Mouse (Mus musculus) adrenal gland, adult 8-10 months (tissue): ENCODE data around the gene Kpnb1. TPM values are rescaled to one million over a fixed set of nuclear protein-coding genes. Genes with fewer than 3 reads are reported as not detected.

Experiments used
- DNase-seq: peaks from one replicate; pipeline ENCODE4 v3.0.0; 2022
- total RNA-seq, 4 experiments: library from RNA; stranded (reverse); gene quantifications; 2 replicates each; pipeline ENCODE4 v1.2.4; 2022

Kpnb1 gene
- total RNA-seq, 4 experiments from 2014 or later: 115 to 133 (median 124) TPM

DNA sequence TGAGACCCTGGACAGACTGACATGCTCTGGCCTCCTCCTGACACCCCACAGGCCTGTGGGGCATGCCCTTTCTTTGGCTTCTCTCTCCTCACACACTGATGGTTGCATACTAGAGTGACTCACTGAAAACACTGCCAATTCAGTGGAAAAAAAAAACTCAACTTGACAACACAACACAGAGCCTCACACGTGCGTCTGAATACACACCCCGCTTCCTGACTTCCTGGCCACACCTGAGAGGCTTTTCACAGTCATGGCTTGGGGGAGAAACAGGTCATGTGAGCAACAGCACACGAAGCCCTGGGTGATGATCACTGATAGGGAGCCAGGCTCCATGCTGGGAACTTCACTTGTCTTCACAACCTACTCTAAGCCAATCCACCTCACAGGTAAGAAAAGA is 46.9 kb downstream of the Kpnb1 start:
- no peak for DNase-seq

DNA sequence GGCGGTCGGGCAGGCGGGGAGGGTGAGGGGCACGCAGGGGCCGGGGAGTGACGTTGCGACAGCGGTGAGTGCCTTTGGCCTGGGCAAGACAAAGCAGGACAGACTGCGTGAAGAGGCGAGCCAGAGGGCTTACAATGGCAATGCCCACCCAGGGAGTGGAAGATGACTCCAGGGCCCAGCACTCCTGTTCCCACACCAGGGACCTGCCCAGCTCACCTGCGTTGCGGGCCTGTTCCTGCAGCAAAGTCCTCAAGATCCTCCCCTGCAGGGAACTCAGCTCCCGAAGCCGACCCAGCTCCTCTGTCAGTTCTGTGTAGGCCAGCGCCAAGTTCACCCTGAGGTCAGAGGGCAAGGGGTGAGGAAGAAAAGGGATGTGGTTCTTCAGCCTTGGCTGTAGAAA is 48.4 kb downstream of the Kpnb1 start:
- no peak for DNase-seq

DNA sequence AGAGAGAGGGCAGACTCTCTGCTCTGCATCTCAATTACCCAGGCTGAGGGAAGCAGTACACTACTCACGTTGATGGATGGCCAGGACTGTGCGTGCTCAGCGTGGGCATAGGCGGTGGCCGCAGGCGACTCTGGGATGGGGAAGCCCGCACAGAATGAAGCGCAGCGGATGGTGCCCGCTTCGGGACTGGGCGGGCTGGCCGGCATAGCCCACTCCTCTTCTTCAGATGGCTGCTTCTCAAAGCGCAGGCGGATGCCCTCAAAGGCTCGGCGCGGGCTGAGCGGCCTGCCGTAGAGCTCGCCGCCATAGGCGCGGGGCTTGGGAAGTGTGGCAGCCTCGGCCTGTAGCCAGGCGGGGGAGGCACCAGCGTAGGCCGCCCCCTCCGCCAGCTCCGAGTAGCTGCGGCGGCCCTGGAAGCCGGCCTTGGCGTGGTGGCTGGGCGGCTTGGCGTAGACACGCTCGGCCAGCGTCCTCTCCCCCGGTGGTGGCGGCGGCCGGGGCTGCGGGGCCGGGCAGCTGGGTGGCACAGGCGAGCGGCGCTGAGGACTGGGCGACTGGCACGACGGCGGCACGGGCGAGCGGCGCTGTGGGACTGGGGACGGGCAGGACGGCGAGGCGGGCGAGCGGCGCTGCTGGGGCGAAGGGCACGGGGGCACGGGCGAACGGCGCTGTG is 49.0 kb downstream of the Kpnb1 start:
- no peak for DNase-seq

DNA sequence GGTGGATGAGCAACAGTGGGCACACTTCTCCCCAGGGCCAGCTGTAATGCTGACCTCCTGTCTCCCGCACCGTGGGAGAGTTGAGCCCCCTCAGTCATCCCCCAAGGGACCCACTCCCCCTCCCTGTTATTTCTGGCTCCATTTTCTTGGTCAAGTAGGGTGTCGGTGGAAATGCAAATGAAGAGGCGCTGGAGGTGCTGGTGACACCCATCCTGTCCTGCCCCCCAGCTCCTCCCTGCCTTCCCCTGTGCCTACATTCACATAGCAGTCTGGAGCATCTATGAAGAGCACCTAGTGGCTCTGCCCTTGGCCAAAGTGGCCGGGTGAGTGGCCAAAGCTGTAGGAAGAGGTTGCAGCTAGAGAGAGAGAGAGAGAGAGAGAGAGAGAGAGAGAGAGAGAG is 54.4 kb downstream of the Kpnb1 start:
- no peak for DNase-seq

DNA sequence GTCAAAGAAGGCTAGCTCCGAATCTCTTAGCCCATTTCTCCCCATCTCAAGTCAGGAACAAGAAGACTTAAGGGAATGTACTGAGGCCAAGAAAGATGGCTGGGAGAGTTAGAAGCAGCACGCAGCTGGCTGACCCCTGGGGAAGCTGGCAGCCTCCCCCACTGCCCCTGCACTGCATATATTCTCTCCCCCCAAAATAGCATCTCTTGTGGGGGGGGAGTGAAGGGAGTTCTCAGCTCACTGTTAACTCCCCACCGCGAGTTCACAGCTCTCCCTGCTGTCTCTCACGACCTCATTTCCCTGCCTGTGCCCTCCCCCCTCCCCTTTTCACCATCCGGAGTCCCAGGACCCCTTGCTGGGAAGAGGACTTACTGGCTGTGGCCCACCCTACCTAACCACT is 55.5 kb downstream of the Kpnb1 start:
- DNase-seq: no peak

DNA sequence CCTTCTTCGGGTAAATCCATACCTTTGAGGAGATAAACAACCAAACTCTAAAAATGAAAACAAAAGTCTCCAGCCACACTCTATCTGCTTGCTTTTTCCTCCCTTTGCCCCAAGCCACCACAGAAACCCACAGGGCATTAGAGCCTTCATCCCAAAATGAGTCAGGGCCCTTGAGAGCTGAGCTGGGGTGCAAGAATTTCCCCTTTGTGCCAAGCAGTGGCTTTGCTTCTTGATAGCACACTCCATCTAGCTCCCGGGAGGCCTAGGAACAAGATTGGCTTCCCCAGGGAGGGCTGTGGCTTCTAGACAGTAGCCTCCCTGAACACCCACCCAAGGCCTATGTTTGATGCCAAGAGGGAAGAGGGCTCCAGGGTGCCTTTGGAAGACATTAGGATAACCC is 56.0 kb downstream of the Kpnb1 start:
- DNase-seq: no peak

DNA sequence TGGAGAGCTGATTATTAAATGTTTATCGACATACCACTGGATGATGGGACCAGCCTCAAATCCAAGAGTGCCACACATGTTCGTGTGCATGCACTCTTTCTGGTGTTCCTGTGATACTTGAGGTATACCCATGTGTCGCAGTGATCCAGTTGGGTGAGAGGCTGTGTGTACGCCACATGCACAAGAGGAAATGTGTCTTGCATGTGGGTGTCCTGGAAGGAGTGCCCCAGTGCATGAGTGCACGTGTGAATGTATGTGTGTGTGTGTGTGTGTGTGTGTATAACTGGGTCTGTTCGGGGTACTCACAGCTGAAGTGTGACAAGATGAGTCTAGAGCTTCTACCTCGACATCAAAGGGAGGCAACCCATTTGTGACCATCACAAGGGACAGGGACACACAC is 57.4 kb downstream of the Kpnb1 start:
- DNase-seq: no peak

DNA sequence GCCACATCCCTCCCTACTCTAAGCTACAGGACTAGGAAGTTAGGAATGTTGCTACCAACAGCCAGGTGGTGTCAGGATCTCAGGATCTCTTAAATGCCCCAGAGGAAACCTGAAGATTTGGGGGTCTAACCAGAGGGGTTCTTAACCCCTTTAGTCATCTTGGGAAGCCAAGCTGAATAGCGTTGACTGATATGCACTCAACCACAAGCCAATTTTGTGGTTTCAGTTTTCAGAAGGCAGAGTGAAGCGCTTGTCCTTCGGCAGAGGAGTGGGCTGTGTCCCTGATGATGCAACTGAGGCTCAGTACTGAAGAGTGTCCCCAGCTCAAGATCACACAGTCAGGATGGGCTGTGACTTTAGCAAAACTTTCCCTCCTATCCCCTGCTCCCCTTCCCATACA is 58.7 kb downstream of the Kpnb1 start:
- DNase-seq: no peak

DNA sequence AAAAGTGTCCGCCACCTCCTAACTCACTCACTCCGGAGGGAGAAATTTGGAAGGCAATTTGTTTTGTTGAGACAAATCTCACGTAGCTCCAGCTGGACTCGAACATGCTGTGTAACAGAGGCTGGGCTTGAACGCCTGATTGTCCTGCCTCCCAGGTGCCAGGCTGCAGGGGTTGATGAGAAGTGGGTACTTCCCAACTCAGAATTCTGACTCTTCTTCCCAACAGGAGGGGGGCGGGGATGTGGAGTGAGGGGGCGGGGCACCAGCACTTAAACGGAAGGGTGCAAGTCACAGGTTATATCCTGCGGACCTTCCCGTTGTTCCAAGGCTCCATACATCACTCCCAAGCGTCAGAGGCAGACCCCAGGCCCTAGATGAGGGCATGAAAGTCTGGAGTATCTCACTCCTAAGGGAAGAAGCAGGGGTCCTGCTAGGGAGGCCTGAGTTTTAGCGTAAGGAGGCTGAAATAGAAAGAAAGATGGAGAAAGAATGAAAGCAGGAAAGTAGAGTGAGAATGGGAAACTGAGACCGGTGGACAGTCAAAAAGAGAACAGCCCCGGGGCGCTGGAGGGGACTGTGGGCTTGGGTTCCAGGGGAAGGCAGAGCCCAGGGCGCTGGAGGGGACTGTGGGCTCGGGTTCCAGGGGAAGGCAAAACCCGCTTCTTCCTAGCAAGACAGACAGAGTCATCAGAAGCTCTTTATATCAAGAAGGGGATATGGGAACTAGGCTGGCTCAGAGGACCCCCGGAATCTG is 60.0 kb downstream of the Kpnb1 start:
- no peak for DNase-seq

DNA sequence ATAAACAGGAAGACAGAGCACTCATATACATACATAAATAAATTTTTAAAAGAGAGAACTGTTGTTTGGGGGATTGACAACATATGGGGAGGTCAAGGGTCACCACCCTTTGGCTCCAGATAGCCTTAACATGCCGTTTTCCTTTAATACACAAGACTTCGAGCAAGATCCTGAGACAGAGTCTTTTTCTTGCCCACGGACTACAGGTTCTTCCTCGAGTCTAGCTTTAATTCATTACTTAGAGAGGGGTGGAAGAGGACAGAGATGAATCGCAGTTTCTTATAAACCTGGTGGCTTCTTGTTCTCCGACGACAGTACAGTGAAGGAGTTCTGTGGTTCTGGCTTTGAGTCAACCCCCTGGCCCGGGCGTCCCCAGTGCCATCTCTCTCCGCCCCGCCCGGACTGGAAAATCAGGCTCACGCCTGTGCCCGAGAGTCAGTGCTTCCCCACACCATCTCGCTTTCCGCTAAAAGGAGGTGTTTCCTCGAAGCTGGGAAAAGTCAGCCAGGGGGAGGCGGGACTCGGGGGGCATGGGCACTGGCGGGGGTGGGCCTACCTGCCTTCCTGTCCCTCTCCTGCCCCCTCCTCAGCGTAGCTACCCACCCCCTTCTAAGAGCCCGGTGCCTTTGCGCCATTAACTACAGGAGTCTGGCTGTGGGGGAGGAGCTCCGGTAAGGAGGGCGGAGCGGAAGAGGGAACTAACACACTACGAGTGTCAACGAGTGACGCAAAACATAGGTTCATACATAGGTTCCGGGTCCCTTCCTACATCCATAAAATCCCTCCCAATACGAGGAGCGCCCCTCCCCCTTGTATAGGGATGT is 60.8 kb downstream of the Kpnb1 start:
- DNase-seq: no peak

DNA sequence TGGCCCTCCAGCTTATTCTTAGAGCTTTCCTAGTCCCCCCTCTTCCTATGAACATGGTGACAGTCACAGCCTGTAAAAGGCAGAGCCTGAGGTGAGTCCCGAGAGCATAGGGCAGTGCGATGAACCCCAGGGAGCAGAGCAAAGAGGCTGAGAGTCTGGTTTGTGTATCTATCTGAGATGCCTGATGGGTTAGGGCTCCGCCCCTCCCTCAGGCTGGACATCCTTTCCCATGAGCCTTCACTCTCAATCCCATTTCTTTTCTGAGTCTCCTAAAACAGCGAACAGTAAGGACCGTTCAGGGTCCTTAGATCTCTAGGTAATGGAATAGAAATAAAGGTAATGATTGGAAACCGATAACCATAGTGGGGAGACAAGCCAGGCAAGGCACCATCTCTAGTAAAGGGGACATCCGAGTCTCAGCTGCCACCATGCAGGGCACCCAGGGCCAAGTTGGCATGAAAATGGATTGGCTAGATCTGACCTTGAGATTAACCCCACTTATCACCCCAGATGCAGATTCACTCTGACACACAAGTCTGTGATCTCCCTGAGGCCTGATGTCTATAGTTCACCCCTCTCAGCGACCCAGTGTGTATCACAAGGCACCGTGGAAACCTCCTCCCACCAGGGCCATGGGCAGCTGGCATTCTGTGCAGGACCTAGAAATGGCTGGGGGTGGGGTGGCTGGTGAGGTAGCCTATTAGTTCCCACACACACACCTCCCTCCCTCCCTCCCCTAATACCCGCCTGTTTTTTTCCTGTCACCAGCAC is 63.2 kb downstream of the Kpnb1 start:
- DNase-seq: no peak

DNA sequence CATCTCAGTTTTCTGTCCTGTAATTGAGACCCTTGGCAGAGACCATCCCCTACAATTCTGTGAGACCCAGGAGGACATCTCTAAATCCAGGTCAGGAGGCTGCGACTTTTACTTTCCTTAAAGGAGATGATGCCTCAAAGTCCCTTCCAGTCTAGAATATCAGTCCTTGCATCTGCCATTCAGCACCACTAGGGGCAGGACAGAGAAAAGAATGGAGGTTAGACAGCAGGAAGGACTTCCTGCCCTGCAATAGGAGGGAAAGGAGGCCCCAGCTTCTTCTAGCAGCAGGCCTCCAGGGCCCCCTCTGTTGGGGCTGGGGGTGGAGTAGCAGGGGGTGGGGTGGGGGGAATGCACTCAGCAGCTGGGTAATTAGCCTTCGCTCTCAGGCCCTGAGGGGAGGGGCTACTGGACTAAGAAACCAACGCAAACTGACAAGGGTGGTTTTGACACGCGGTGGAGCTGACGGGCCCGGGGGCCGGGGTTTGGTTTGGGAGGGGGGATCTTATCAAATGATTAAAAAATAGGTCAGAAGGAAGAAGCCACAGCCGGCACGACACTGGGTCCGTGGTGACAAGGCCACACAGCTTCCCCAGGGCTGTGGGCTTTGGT is 64.3 kb downstream of the Kpnb1 start:
- no peak for DNase-seq

DNA sequence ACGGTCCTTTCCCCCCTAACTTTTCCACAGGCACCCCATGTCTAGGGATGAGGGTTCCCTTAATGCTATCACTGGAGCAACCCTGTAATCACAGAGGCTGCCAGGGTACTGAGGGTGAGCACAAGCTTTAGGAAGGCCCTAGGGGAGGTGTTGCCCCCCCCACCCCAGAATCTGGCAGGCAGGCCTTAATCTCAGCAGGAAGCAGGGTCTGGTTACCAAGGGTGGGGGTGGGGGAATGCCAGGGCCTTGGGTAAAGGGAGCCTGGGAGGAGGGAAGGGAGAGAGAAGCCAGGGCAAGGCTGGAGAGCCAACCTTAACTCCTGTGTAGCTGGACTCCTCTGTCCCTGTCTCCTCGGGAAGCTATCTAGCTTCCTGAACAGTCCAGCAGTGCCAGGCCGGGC is 67.0 kb downstream of the Kpnb1 start:
- no peak for DNase-seq

DNA sequence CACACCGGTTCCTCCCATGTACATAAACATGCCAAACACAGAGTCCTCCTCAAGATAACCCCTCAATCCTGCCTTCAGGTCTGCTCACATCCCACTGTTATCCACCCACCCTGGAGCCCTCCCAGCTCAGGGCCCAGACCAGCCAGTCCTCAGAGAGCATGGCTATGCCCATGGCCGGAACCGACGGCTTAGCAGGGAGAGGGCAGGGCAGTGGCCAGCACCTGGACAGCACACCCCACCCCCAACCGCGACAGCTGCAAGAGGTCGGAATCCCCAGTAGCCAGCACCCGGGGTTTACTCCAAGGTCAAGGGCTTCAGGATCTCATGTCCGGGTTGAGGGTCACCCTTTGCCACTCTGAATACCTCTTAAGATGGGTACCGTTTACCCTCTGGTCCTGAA is 67.5 kb downstream of the Kpnb1 start:
- DNase-seq: no peak

DNA sequence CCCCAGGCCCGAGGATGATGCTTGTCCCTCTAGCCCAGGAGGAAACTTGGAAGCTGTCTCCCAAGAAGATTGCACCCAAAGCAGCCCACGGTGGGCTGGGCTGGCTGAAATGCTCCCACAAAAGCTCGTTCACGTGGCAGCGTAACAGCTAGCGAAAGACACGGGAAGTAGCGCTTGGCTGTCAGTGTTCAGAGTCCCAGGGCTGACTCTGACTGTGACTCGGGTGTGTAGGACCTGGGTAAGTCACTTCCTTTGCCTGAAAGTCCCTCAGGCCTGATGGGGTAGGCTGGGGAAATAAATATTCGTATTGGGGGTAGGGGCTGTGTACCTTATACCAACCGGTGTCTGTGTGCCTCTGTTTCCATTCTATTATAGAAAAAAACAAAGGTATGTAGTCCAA is 71.9 kb downstream of the Kpnb1 start:
- no peak for DNase-seq

DNA sequence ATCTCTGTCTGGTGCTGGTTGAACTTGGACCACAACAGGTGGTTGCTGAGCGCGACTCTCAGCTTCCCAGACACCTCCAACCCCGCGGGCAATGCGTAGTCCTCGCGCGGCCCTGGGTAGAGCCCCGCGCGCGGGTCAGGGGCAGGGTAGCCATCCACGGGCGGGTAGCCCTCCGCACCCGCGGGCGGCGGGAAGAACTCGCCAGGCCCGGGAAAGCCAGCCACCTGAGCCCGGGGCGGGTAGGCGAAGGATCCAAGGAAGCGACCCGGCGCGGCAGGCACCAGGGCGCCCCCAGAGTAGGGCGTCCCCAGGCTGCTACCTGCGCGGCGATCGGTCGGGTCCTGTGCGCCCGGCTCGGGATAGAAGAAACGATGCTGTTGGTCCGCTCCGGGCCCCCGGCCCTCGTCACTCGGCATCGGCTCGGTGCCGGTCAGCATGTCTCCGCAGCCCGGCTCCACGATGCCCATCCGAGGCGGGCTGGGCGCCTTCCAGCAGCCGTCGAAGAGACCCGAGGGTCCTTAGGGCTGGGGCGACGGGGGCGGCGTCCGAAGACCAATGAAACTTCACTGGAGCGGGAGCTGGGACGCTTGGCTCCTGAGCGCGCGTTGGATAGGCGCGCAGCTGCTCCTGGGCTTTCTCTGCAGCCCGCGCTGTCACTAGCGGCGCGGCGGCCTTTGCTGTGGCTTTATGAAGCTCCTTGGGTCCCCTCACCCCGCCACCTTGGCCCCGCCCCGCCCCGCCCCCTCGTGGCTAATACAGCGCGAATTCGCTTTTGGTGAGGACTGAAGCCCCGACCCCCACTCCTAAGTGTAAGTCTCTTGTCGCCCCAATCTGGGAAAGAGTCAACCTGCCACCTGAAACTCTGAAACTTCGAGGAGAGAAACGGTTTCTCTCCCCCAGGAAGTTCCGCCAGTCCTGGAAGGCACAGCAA is 72.7 kb downstream of the Kpnb1 start, which contains the start of gene Tbx21:
Gene Tbx21 (minus strand): TSS at position 661 of the 931 bp plus-strand sequence.
- no peak for DNase-seq

DNA sequence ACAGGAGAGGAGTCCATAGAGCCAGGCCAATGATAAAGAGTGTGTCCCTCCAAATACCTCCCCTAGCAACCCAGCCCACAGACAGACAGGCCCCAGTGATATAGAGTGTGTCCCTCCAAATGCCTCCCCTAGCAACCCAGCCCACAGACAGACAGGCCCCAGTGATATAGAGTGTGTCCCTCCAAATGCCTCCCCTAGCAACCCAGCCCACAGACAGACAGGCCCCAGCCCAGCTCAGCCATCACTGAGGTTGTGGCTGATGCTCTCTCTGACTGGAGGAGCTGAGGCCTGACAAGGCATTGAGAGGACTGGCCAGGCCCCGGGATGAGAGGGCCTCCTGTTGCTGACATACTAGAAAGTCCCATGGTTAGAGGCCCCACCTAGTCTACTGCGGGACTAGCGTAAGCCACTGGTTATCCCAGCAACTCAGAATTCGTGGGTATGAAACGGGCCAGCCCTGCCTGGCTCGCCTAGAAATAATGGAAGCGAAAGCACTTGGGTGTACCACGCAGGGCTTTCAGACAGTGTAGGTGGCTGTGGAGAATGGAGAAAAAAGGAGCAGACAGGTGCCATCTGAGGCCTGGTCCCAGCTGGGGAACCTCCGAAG is 75.1 kb downstream of the Kpnb1 start:
- no peak for DNase-seq
